Mouse (Mus musculus) ES-E14 (cell line): Measurements from ENCODE around the gene S100a2.

Experiments used
- CHD2 ChIP-seq: IDR thresholded peaks from 2 replicates; pipeline ENCODE4 v1.6.1; 2014; ENCODE audit warnings: mild to moderate bottlenecking, low read depth, low read length, inconsistent platforms
- HCFC1 ChIP-seq: IDR thresholded peaks from 2 replicates; pipeline ENCODE4 v1.6.1; 2012; ENCODE audit warnings: low read length, inconsistent platforms, borderline replicate concordance; ENCODE audit not compliant: insufficient read depth
- MAFK ChIP-seq: IDR thresholded peaks from 2 replicates; pipeline ENCODE4 v1.6.1; 2014; ENCODE audit warnings: mild to moderate bottlenecking, low read depth, low read length, inconsistent platforms; ENCODE audit not compliant: insufficient read depth
- ZNF384 ChIP-seq: IDR thresholded peaks from 2 replicates; pipeline ENCODE4 v1.6.1; 2012; ENCODE audit warnings: low read depth, low read length, inconsistent platforms

- no peak for TF ChIP-seq HCFC1
- TF ChIP-seq CHD2 = no peak
- no peak for TF ChIP-seq MAFK
- TF ChIP-seq ZNF384 = no peak
These were observed 31.5 kb downstream of the S100a2 start for GRCm38 (mm10) chr3:90621552-90621951.
